Mouse (Mus musculus): Measurements from ENCODE around the gene Hoxa3.

DNA sequence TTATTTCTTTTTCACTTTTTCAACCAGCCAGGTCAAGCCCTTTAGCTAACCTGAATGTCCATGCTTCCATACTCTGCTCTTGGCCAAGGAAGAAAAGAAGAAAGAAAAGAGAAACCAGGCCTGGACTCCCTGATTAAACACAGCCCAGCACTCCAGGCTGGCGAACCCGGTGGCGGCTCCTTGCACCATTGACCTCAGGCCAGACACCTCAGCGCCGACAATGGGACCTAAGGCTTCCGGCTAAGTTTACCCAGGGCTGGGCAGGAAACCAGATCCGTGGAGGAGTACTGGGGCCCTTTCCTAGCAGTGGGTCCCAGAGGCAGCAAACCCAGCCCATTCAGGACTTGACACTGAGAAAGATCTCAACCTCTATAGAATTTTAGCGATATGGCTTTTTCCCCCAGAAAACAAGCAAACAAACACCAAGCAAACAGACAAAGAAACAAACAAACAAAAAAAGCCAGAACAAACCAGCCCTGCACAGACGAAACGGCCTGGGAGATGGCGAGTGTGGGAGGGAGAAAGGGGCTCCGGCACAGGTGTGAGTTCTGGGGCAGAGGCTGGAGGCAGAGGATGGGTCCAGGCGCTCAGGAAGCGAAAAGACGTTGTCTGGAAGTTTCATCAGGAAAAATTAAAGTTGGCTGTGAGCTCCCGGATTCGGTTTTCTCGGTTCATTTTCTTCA is 18.9 kb upstream of the Hoxa3 start:
- TF ChIP-seq POLR2A (IDR thresholded peaks at IDR 0.05; ENCODE audit: borderline replicate concordance, extremely low read depth, low read depth, low read length) (no peak), CTCF (IDR thresholded peaks at IDR 0.05; ENCODE audit: insufficient read depth, low read length) (no peak)

Measured in lung, adult 2 months (tissue).